Mouse (Mus musculus) hindbrain, embryonic 10.5 days (tissue): ENCODE measurements at regions not wholly inside any gene's neighbourhood (a gene's known extent, or its start where the extent isn't known, plus 50 kb on each side); places are given as distances from the start of the nearest gene placed in this dataset.
A peak's percentile ranks its signal among the peaks of the same experiment; 100 is the strongest.

Experiments
- DNase-seq: peaks from one replicate; pipeline ENCODE4 v3.0.0-alpha.2; 2017; ENCODE audit warnings: low spot score
- H3K27ac ChIP-seq: fragments of 300-500 bp; sonication (generic); 2 replicates; pipeline ENCODE4 v1.5.1; 2016; ENCODE audit warnings: mild to moderate bottlenecking, moderate library complexity
- H3K27me3 ChIP-seq: fragments of 300-500 bp; sonication (generic); 2 replicates; pipeline ENCODE4 v1.6.1; 2016; ENCODE audit warnings: mild to moderate bottlenecking; ENCODE audit not compliant: poor library complexity, insufficient read depth, severe bottlenecking
- H3K36me3 ChIP-seq: fragments of 300-500 bp; sonication (generic); 2 replicates; pipeline ENCODE4 v1.6.1; 2016; ENCODE audit warnings: mild to moderate bottlenecking, moderate library complexity
- H3K4me1 ChIP-seq: fragments of 300-500 bp; sonication (generic); replicated peaks from 2 replicates; pipeline ENCODE4 v1.6.1; 2016; ENCODE audit warnings: mild to moderate bottlenecking
- H3K4me3 ChIP-seq: fragments of 300-500 bp; sonication (generic); 2 replicates; pipeline ENCODE4 v1.5.1; 2016; ENCODE audit warnings: mild to moderate bottlenecking, moderate library complexity
- H3K9me3 ChIP-seq: fragments of 300-500 bp; sonication (generic); 2 replicates; pipeline ENCODE4 v1.6.1; 2016; ENCODE audit warnings: mild to moderate bottlenecking, moderate library complexity
- WGBS: fragments of 180-500 bp; shearing (Covaris S2); methylation state at CpG from one replicate; pipeline ENCODE4 v1.1.7; 2016; 5-methylcytosine and 5-hydroxymethylcytosine counted together

GRCm38 (mm10) chr10:96438398-96439103 lies 178.3 kb upstream of the Btg1 start:
- Histone ChIP-seq H3K27me3 (no peaks in the 10 kb centered on the region), H3K27ac (no peak overlapping the region), H3K4me1 (no peaks in the 10 kb centered on the region), H3K9me3 (no peaks in the 10 kb centered on the region), H3K36me3 (no peaks in the 10 kb centered on the region), H3K4me3 (no peak overlapping the region)
- WGBS, result 90% methylated on average over 11 of the region's 11 CpGs
- no peak for DNase-seq

GRCm38 (mm10) chr10:96442165-96442564 lies 174.6 kb upstream of the Btg1 start:
- no peak for DNase-seq
- Histone ChIP-seq H3K4me1 (no peaks in the 10 kb centered on the region), H3K4me3 (no peak overlapping the region), H3K9me3 (no peaks in the 10 kb centered on the region), H3K27ac (no peak overlapping the region), H3K36me3 (no peaks in the 10 kb centered on the region), H3K27me3 (no peaks in the 10 kb centered on the region)

GRCm38 (mm10) chr10:96450266-96450665 lies 166.5 kb upstream of the Btg1 start:
- no peak overlapping the region for H3K27ac ChIP-seq
- no peak overlapping the region for H3K4me3 ChIP-seq
- H3K36me3 ChIP-seq, result no peaks in the 10 kb centered on the region
- WGBS, result 88% methylated on average over 4 of the region's 4 CpGs
- DNase-seq, result no peak
- peaks cover 5% of the 10 kb centered on the region; the same call in 1 of the 2 replicates for H3K9me3 ChIP-seq
- no peaks in the 10 kb centered on the region for H3K27me3 ChIP-seq
- no peaks in the 10 kb centered on the region for H3K4me1 ChIP-seq

- DNase-seq, result no peak
- H3K9me3 ChIP-seq, result peaks cover 5% of the 10 kb centered on the region; the same call in 1 of the 2 replicates
- 92% methylated on average over 6 of the region's 6 CpGs for WGBS
- H3K36me3 ChIP-seq, result no peaks in the 10 kb centered on the region
- no peaks in the 10 kb centered on the region for H3K27me3 ChIP-seq
- H3K4me1 ChIP-seq, result no peaks in the 10 kb centered on the region; the same call in 1 of the 2 replicates
- no peak overlapping the region for H3K4me3 ChIP-seq
- H3K27ac ChIP-seq, result no peak overlapping the region
These were observed 161.9 kb upstream of the Btg1 start for GRCm38 (mm10) chr10:96454857-96455256.

- Histone ChIP-seq H3K9me3 (no peaks in the 10 kb centered on the region), H3K4me3 (no peak overlapping the region), H3K4me1 (peaks cover 8% of the 10 kb centered on the region), H3K27me3 (no peaks in the 10 kb centered on the region), H3K27ac (no peak overlapping the region), H3K36me3 (no peaks in the 10 kb centered on the region)
- 72% methylated on average over 4 of the region's 4 CpGs for WGBS
- DNase-seq, result no peak
These were observed 158.3 kb upstream of the Btg1 start for GRCm38 (mm10) chr10:96458551-96458950.

- 82% methylated on average over 3 of the region's 3 CpGs for whole genome bisulfite sequencing
These were observed 157.6 kb upstream of the Btg1 start for GRCm38 (mm10) chr10:96459186-96459585.

GRCm38 (mm10) chr10:96460151-96460550 lies 156.7 kb upstream of the Btg1 start:
- DNase-seq, result no peak

More at GRCm38 (mm10) chr10:96459186-96459585, 157.6 kb upstream of the Btg1 start:
- DNase-seq, result no peak
- H3K27me3 ChIP-seq, result no peaks in the 10 kb centered on the region
- H3K4me1 ChIP-seq, result peaks cover 8% of the 10 kb centered on the region
- no peak overlapping the region for H3K27ac ChIP-seq
- H3K36me3 ChIP-seq, result no peaks in the 10 kb centered on the region
- H3K9me3 ChIP-seq, result no peaks in the 10 kb centered on the region
- no peak overlapping the region for H3K4me3 ChIP-seq

GRCm38 (mm10) chr10:96460617-96461338 lies 156.0 kb upstream of the Btg1 start:
- H3K4me3 ChIP-seq, result no peak overlapping the region
- no peaks in the 10 kb centered on the region for H3K27me3 ChIP-seq
- DNase-seq, result no peak
- H3K27ac ChIP-seq, result 0 out of 2 replicates have a peak overlapping the region, but pooled peaks have one; percentile 40
- 69% methylated on average over 10 of the region's 10 CpGs for WGBS
- H3K9me3 ChIP-seq, result no peaks in the 10 kb centered on the region
- no peaks in the 10 kb centered on the region for H3K36me3 ChIP-seq
- peaks cover 8% of the 10 kb centered on the region for H3K4me1 ChIP-seq

More at GRCm38 (mm10) chr10:96460151-96460550, 156.7 kb upstream of the Btg1 start:
- Histone ChIP-seq H3K27ac (no peak overlapping the region), H3K4me3 (no peak overlapping the region), H3K36me3 (no peaks in the 10 kb centered on the region), H3K9me3 (no peaks in the 10 kb centered on the region), H3K4me1 (peaks cover 8% of the 10 kb centered on the region), H3K27me3 (no peaks in the 10 kb centered on the region)
- WGBS, result 61% methylated on average over 9 of the region's 9 CpGs

GRCm38 (mm10) chr10:96465967-96466366 lies 150.8 kb upstream of the Btg1 start:
- H3K36me3 ChIP-seq, result no peaks in the 10 kb centered on the region
- DNase-seq, result no peak
- H3K4me1 ChIP-seq, result 0 out of 2 replicates have a peak, but pooled peaks cover under 1% of the 10 kb centered on the region
- no peak overlapping the region for H3K27ac ChIP-seq
- no peaks in the 10 kb centered on the region for H3K27me3 ChIP-seq
- 88% methylated on average over 6 of the region's 6 CpGs for WGBS
- no peaks in the 10 kb centered on the region for H3K9me3 ChIP-seq
- no peak overlapping the region for H3K4me3 ChIP-seq

GRCm38 (mm10) chr10:96466845-96467244 lies 150.0 kb upstream of the Btg1 start:
- DNase-seq, result no peak
- H3K27ac ChIP-seq, result no peak overlapping the region
- no peaks in the 10 kb centered on the region for H3K9me3 ChIP-seq
- H3K27me3 ChIP-seq, result no peaks in the 10 kb centered on the region
- H3K4me1 ChIP-seq, result no peaks in the 10 kb centered on the region
- no peak overlapping the region for H3K4me3 ChIP-seq
- WGBS, result 95% methylated on average over 3 of the region's 3 CpGs
- no peaks in the 10 kb centered on the region for H3K36me3 ChIP-seq

- H3K27ac ChIP-seq, result no peak overlapping the region
- H3K27me3 ChIP-seq, result no peaks in the 10 kb centered on the region
- WGBS, result 91% methylated on average over 4 of the region's 4 CpGs
- no peak for DNase-seq
- no peaks in the 10 kb centered on the region for H3K36me3 ChIP-seq
- no peaks in the 10 kb centered on the region for H3K9me3 ChIP-seq
- no peak overlapping the region for H3K4me3 ChIP-seq
- no peaks in the 10 kb centered on the region for H3K4me1 ChIP-seq
These were observed 149.1 kb upstream of the Btg1 start for GRCm38 (mm10) chr10:96467661-96468060.

GRCm38 (mm10) chr10:96471523-96471922 lies 145.3 kb upstream of the Btg1 start:
- Histone ChIP-seq H3K4me3 (no peak overlapping the region), H3K27ac (no peak overlapping the region), H3K36me3 (no peaks in the 10 kb centered on the region), H3K4me1 (no peaks in the 10 kb centered on the region), H3K27me3 (no peaks in the 10 kb centered on the region), H3K9me3 (no peaks in the 10 kb centered on the region)
- no peak for DNase-seq

GRCm38 (mm10) chr10:96479350-96479749 lies 137.5 kb upstream of the Btg1 start:
- DNase-seq, result no peak
- no peaks in the 10 kb centered on the region for H3K36me3 ChIP-seq
- no peak overlapping the region for H3K4me3 ChIP-seq
- H3K27me3 ChIP-seq, result peaks cover 5% of the 10 kb centered on the region; the same call in 1 of the 2 replicates
- no peaks in the 10 kb centered on the region for H3K9me3 ChIP-seq
- H3K27ac ChIP-seq, result no peak overlapping the region
- WGBS, result 80% methylated on average over 12 of the region's 12 CpGs
- H3K4me1 ChIP-seq, result peaks cover 19% of the 10 kb centered on the region
